Mouse (Mus musculus) MEL (cell line): Measurements from ENCODE around the gene Ap5z1. TPM values are rescaled to one million over a fixed set of nuclear protein-coding genes. Genes with fewer than 3 reads are reported as not detected.

Source experiments
- DNase-seq: peaks from one replicate; pipeline ENCODE4 v3.0.0; 2011; ENCODE audit warnings: low read depth, low spot score
- H3K27ac ChIP-seq: 2 replicates; pipeline ENCODE4 v1.5.1; 2012; ENCODE audit warnings: low read depth, mild to moderate bottlenecking, control low read depth, low read length, moderate library complexity; ENCODE audit not compliant: control insufficient read depth
- H3K27me3 ChIP-seq, 2 experiments: fragments of 150-350 bp in 1 of 2; sonication (generic) in 1 of 2; 2 replicates each; pipeline ENCODE4 v1.6.1; 2012; ENCODE audit warnings: low read length in 2 of 2, mild to moderate bottlenecking in 2 of 2, improper control_type of control experiment in 1 of 2, moderate library complexity in 1 of 2; ENCODE audit not compliant: insufficient read depth in 2 of 2, control insufficient read depth in 1 of 2
- H3K36me3 ChIP-seq, 2 experiments: 2 replicates each; pipeline ENCODE4 v1.6.1; 2012 to 2014; ENCODE audit warnings: low read length in 2 of 2, improper control_type of control experiment in 1 of 2, inconsistent platforms in 1 of 2, mild to moderate bottlenecking in 1 of 2; ENCODE audit not compliant: insufficient read depth in 2 of 2, control insufficient read depth in 1 of 2
- H3K4me1 ChIP-seq, 2 experiments: fragments of 150-350 bp in 1 of 2; sonication (generic) in 1 of 2; 2 replicates each; pipeline ENCODE4 v1.6.1; 2012; ENCODE audit warnings: low read length in 2 of 2, improper control_type of control experiment in 1 of 2, mild to moderate bottlenecking in 1 of 2; ENCODE audit not compliant: insufficient read depth in 2 of 2, control insufficient read depth in 1 of 2
- H3K4me3 ChIP-seq, 2 experiments: fragments of 150-350 bp in 1 of 2; sonication (generic) in 1 of 2; 2 replicates each; pipeline ENCODE4 v1.5.1; 2012; ENCODE audit warnings: low read depth in 2 of 2, low read length in 2 of 2, mild to moderate bottlenecking in 2 of 2, moderate library complexity in 2 of 2, control low read depth in 1 of 2, improper control_type of control experiment in 1 of 2; ENCODE audit not compliant: control insufficient read depth in 1 of 2, insufficient read depth in 1 of 2
- H3K79me2 ChIP-seq: 2 replicates; pipeline ENCODE4 v1.6.1; 2012; ENCODE audit warnings: mild to moderate bottlenecking, low read length, moderate library complexity; ENCODE audit not compliant: control insufficient read depth, poor library complexity, insufficient read depth
- H3K9ac ChIP-seq: 2 replicates; pipeline ENCODE4 v1.6.1; 2012; ENCODE audit warnings: low read depth, mild to moderate bottlenecking, control low read depth, low read length, moderate library complexity; ENCODE audit not compliant: control insufficient read depth, poor library complexity, severe bottlenecking
- H3K9me3 ChIP-seq: fragments of 150-350 bp; sonication (generic); replicated peaks from 2 replicates; pipeline ENCODE4 v1.6.1; 2012; ENCODE audit warnings: mild to moderate bottlenecking, low read length, improper control_type of control experiment, moderate library complexity; ENCODE audit not compliant: insufficient read depth
- CHD1 ChIP-seq: IDR thresholded peaks from 2 replicates; pipeline ENCODE4 v1.6.1; 2012; ENCODE audit warnings: low read depth, mild to moderate bottlenecking, inconsistent platforms, low read length, improper control_type of control experiment
- CTCF ChIP-seq, 3 experiments: IDR thresholded peaks in 2 of 3; conservative IDR thresholded peaks in 1 of 3; 2 replicates each; pipeline ENCODE4 v1.5.1; 2011 to 2012; ENCODE audit warnings: low read length in 3 of 3, low read depth in 2 of 3, mild to moderate bottlenecking in 2 of 3, improper control_type of control experiment in 1 of 3, inconsistent platforms in 1 of 3, mixed read lengths in 1 of 3, moderate library complexity in 1 of 3; ENCODE audit not compliant: control insufficient read depth in 1 of 3, insufficient read depth in 1 of 3, poor library complexity in 1 of 3, severe bottlenecking in 1 of 3
- E2F4 ChIP-seq: IDR thresholded peaks from 2 replicates; pipeline ENCODE4 v1.6.1; 2011; ENCODE audit warnings: low read depth, low read length, improper control_type of control experiment, borderline replicate concordance
- ELF1 ChIP-seq: IDR thresholded peaks from 2 replicates; pipeline ENCODE4 v1.6.1; 2014; ENCODE audit warnings: low read depth, mild to moderate bottlenecking, inconsistent platforms, low read length, improper control_type of control experiment, moderate library complexity
- EP300 ChIP-seq, 2 experiments: IDR thresholded peaks; 2 replicates each; pipeline ENCODE4 v1.6.1; 2011; ENCODE audit warnings: improper control_type of control experiment in 2 of 2, low read length in 2 of 2, low read depth in 1 of 2, mild to moderate bottlenecking in 1 of 2
- GATA1 ChIP-seq: IDR thresholded peaks from 2 replicates; pipeline ENCODE4 v1.6.1; 2011; ENCODE audit warnings: low read depth, low read length, improper control_type of control experiment
- HCFC1 ChIP-seq: IDR thresholded peaks from 2 replicates; pipeline ENCODE4 v1.6.1; 2012; ENCODE audit warnings: low read depth, mild to moderate bottlenecking, inconsistent platforms, low read length, improper control_type of control experiment, moderate library complexity
- KAT2A ChIP-seq: conservative IDR thresholded peaks from 2 replicates; pipeline ENCODE4 v1.6.1; 2012; ENCODE audit warnings: low read depth, low read length, improper control_type of control experiment, inconsistent platforms
- MAFK ChIP-seq: IDR thresholded peaks from 2 replicates; pipeline ENCODE4 v1.6.1; 2011; ENCODE audit warnings: low read depth, mild to moderate bottlenecking, low read length, improper control_type of control experiment, borderline replicate concordance
- MXI1 ChIP-seq: IDR thresholded peaks from 2 replicates; pipeline ENCODE4 v1.6.1; 2011; ENCODE audit warnings: mild to moderate bottlenecking, low read depth, low read length, improper control_type of control experiment
- NELFE ChIP-seq: IDR thresholded peaks from 2 replicates; pipeline ENCODE4 v1.6.1; 2011; ENCODE audit warnings: low read depth, low read length, improper control_type of control experiment
- NRF1 ChIP-seq: IDR thresholded peaks from 2 replicates; pipeline ENCODE4 v1.6.1; 2014; ENCODE audit warnings: low read depth, mild to moderate bottlenecking, inconsistent platforms, low read length, improper control_type of control experiment, moderate library complexity; ENCODE audit not compliant: poor library complexity, insufficient read depth, severe bottlenecking
- POLR2A ChIP-seq, 2 experiments: IDR thresholded peaks; 2 replicates each; pipeline ENCODE4 v1.6.1; 2011 to 2012; ENCODE audit warnings: low read length in 2 of 2, mild to moderate bottlenecking in 2 of 2, control low read depth in 1 of 2, improper control_type of control experiment in 1 of 2, low read depth in 1 of 2, moderate library complexity in 1 of 2; ENCODE audit not compliant: control insufficient read depth in 1 of 2, insufficient read depth in 1 of 2, poor library complexity in 1 of 2
- POLR2AphosphoS2 ChIP-seq: IDR thresholded peaks from 2 replicates; pipeline ENCODE4 v1.6.1; 2011; ENCODE audit warnings: low read length, improper control_type of control experiment
- RAD21 ChIP-seq: IDR thresholded peaks from 2 replicates; pipeline ENCODE4 v1.6.1; 2011; ENCODE audit warnings: mild to moderate bottlenecking, low read depth, low read length, improper control_type of control experiment
- RCOR1 ChIP-seq: IDR thresholded peaks from 2 replicates; pipeline ENCODE4 v1.6.1; 2012; ENCODE audit warnings: low read depth, mild to moderate bottlenecking, inconsistent platforms, low read length, improper control_type of control experiment
- SMC3 ChIP-seq: IDR thresholded peaks from 2 replicates; pipeline ENCODE4 v1.6.1; 2011; ENCODE audit warnings: low read depth, low read length, improper control_type of control experiment
- TAL1 ChIP-seq: IDR thresholded peaks from 2 replicates; pipeline ENCODE4 v1.6.1; 2012; ENCODE audit warnings: mild to moderate bottlenecking, inconsistent platforms, low read length, moderate library complexity, mixed read lengths
- TCF12 ChIP-seq: IDR thresholded peaks from 2 replicates; pipeline ENCODE4 v1.6.1; 2014; ENCODE audit warnings: low read depth, mild to moderate bottlenecking, inconsistent platforms, low read length, improper control_type of control experiment, moderate library complexity
- USF1 ChIP-seq: IDR thresholded peaks from 2 replicates; pipeline ENCODE4 v1.6.1; 2014; ENCODE audit warnings: low read depth, mild to moderate bottlenecking, inconsistent platforms, low read length, improper control_type of control experiment, moderate library complexity
- ZC3H11A ChIP-seq: IDR thresholded peaks from 2 replicates; pipeline ENCODE4 v1.6.1; 2012; ENCODE audit warnings: low read depth, mild to moderate bottlenecking, inconsistent platforms, low read length, improper control_type of control experiment
- ZMIZ1 ChIP-seq: IDR thresholded peaks from 2 replicates; pipeline ENCODE4 v1.6.1; 2012; ENCODE audit warnings: low read depth, mild to moderate bottlenecking, inconsistent platforms, low read length, improper control_type of control experiment, moderate library complexity
- polyA plus RNA-seq, 2 experiments: library from polyadenylated mRNA; stranded (reverse) in 1 of 2; unstranded in 1 of 2; fragments of >175 nt in 1 of 2; fragments of >200 nt in 1 of 2; gene quantifications; 2 replicates each; pipeline versions ENCODE4 v1.2.1 to v1.2.4; 2012; ENCODE audit warnings: low replicate concordance in 2 of 2, low read depth in 1 of 2; ENCODE audit not compliant: insufficient read length in 2 of 2, insufficient read depth in 1 of 2, missing spikeins in 1 of 2
- total RNA-seq: library from RNA; depleted of rRNA; stranded (reverse); fragments of 300-350 nt; gene quantifications from 2 replicates; pipeline ENCODE4 v1.2.3, GENCODE M21; 2012

The Ap5z1 gene
- total and polyA plus RNA-seq, 3 experiments = 4.4 to 13.5 TPM; not detected in 1

DNA sequence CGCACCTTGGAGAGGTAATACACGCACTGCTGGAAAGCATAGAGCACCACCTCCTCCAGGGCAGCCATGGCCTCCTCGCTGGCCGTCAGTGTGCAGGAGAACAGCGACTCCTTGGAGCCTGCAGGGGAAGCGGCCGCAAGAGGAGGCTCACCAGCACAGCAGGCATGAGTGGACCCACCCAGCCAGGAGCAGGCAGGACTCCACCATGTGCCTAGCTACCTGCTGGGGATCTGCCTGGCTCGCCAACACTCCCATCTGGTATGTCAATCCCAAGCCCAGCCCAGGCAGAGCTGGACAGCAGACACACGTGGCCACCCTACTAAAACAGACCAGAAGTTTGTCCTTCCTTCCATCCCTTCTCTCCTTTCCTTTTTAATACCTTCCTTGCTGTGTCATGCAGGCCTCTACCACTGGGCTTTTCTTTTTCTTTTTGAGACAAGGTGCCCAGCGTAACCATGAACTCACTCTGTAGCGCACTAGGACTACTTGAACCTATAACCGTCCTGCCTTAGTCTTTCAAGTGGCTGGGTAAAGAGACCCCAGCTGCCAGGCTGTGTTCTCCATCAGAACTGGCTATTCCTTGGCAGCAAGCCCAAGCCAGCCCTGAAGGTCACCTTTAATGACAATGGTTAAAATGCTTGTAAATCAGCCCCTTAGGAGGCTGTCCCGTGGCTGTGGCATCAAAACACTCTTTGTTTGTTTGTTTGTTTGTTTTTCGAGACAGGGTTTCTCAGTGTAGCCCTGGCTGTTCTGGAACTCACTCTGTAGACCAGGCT, 31.8 kb downstream of the Ap5z1 start:
- Histone ChIP-seq H3K27me3 (peaks cover 0 to 4% of the 10 kb centered on the region in 2 experiments; a peak in 2 of 4 replicates), H3K79me2 (no peaks in the 10 kb centered on the region), H3K36me3 (no peaks in the 10 kb centered on the region), H3K9ac (no peak overlapping the region), H3K9me3 (no peaks in the 10 kb centered on the region), H3K27ac (no peak overlapping the region), H3K4me3 (no peak overlapping the region), H3K4me1 (no peaks in the 10 kb centered on the region)
- TF ChIP-seq GATA1 (no peak), ELF1 (no peak), HCFC1 (no peak), MXI1 (no peak), EP300 (IDR thresholded peaks at IDR 0.05; ENCODE audit: low read depth in 1 of 2, low read length in 2 of 2) (no peak), RCOR1 (no peak), E2F4 (no peak), CHD1 (no peak), TAL1 (no peak), POLR2A (IDR thresholded peaks at IDR 0.05; ENCODE audit: control insufficient read depth in 1 of 2, insufficient read depth in 1 of 2, low read depth in 1 of 2, low read length in 2 of 2, poor library complexity in 1 of 2) (no peak), NELFE (no peak), USF1 (no peak), TCF12 (no peak), ZC3H11A (no peak), POLR2AphosphoS2 (no peak)
- no peak for DNase-seq

- no peaks in the 10 kb centered on the region for H3K27me3 ChIP-seq
- no peaks in the 10 kb centered on the region for H3K4me1 ChIP-seq
- H3K79me2 ChIP-seq = no peaks in the 10 kb centered on the region
- no peak overlapping the region for H3K9ac ChIP-seq
- H3K36me3 ChIP-seq = no peaks in the 10 kb centered on the region
- H3K27ac ChIP-seq = no peak overlapping the region
- H3K4me3 ChIP-seq = no peak overlapping the region
- H3K9me3 ChIP-seq = no peaks in the 10 kb centered on the region
- peak; percentile 41 for DNase-seq
- TF ChIP-seq ZMIZ1 (no peak), KAT2A (no peak), MXI1 (no peak), ZC3H11A (no peak), RAD21 (peak; percentile 45), NRF1 (no peak), CTCF (IDR thresholded peaks at IDR 0.05 in 2 of 3, conservative IDR thresholded peaks at IDR 0.05 in 1 of 3; ENCODE audit: control insufficient read depth in 1 of 3, insufficient read depth in 1 of 3, low read depth in 2 of 3, low read length in 3 of 3, poor library complexity in 1 of 3, severe bottlenecking in 1 of 3) (peak; percentile 59 to 62 (median 62)), HCFC1 (no peak), GATA1 (no peak), MAFK (no peak), SMC3 (peak; percentile 49)
- TF ChIP-seq, all 39 proteins: peak for 3
Measured at GRCm38 (mm10) chr5:142498964-142499363, 35.2 kb downstream of the Ap5z1 start.
